Mouse (Mus musculus) liver, postnatal 0 days (tissue): ENCODE measurements around the gene Gpatch8. TPM values are rescaled to one million over a fixed set of nuclear protein-coding genes. Genes with fewer than 3 reads are reported as not detected.
A peak's percentile ranks its signal among the peaks of the same experiment; 100 is the strongest.

ENCODE experiments used
- ATAC-seq: fragments of 200-750 bp; cut with Nextera tagmentation; 2 replicates; pipeline ENCODE4 v1.8.0; 2017; ENCODE audit warnings: mild to moderate bottlenecking, moderate library complexity
- DNase-seq: peaks from one replicate; pipeline ENCODE4 v3.0.0-alpha.2; 2016
- H3K27ac ChIP-seq: fragments of 300-500 bp; sonication (generic); 2 replicates; pipeline ENCODE4 v1.5.1; 2014; ENCODE audit warnings: antibody characterized with exemption, moderate library complexity, mild to moderate bottlenecking, low read depth
- H3K27me3 ChIP-seq: fragments of 300-500 bp; sonication (generic); 2 replicates; pipeline ENCODE4 v1.6.1; 2014; ENCODE audit warnings: low read length, control low read depth, mixed read lengths; ENCODE audit not compliant: insufficient read depth
- H3K36me3 ChIP-seq: fragments of 300-500 bp; sonication (generic); replicated peaks from 2 replicates; pipeline ENCODE4 v1.6.1; 2014; ENCODE audit warnings: mild to moderate bottlenecking, control low read depth, low read length, moderate library complexity, mixed read lengths; ENCODE audit not compliant: insufficient read depth
- H3K4me1 ChIP-seq: fragments of 300-500 bp; sonication (generic); 2 replicates; pipeline ENCODE4 v1.6.1; 2014; ENCODE audit warnings: antibody characterized with exemption, mild to moderate bottlenecking, control low read depth; ENCODE audit not compliant: insufficient read depth
- H3K4me2 ChIP-seq: fragments of 300-500 bp; sonication (generic); 2 replicates; pipeline ENCODE4 v1.6.1; 2014; ENCODE audit warnings: low read depth, mild to moderate bottlenecking, low read length, moderate library complexity, mixed read lengths
- H3K4me3 ChIP-seq: fragments of 300-500 bp; sonication (generic); 2 replicates; pipeline ENCODE4 v1.5.1; 2014; ENCODE audit warnings: low read depth, low read length
- H3K9ac ChIP-seq: fragments of 300-500 bp; sonication (generic); replicated peaks from 2 replicates; pipeline ENCODE4 v1.6.1; 2014; ENCODE audit warnings: mild to moderate bottlenecking, moderate library complexity
- H3K9me3 ChIP-seq: fragments of 300-500 bp; sonication (generic); 2 replicates; pipeline ENCODE4 v1.6.1; 2016; ENCODE audit warnings: mild to moderate bottlenecking, control low read depth, low read length, mixed read lengths
- CTCF ChIP-seq: sonication (generic); IDR thresholded peaks from 2 replicates; pipeline ENCODE4 v1.5.1; 2016; ENCODE audit warnings: antibody characterized with exemption, low read depth
- EP300 ChIP-seq: IDR thresholded peaks from 2 replicates; pipeline ENCODE4 v1.6.1; 2016; ENCODE audit warnings: antibody characterized with exemption, low read depth, mild to moderate bottlenecking
- WGBS: fragments of 180-500 bp; shearing (Covaris S2); extraction: QIAGEN DNeasy Blood & Tissue Kit; methylation state at CpG from one replicate; pipeline ENCODE4 v1.1.7; 2014; ENCODE audit not compliant: insufficient replicate concordance; 5-methylcytosine and 5-hydroxymethylcytosine counted together
- polyA plus RNA-seq: library from polyadenylated mRNA; unstranded; fragments of >200 nt; fragmentation: Nextera tagmentation; extraction: Ambion mirVana; gene quantifications from 2 replicates; pipeline ENCODE4 v1.2.1, GENCODE M21; 2015

The Gpatch8 gene
- polyA plus RNA-seq, 1 experiment from 2014 or later: 12.2 TPM

DNA sequence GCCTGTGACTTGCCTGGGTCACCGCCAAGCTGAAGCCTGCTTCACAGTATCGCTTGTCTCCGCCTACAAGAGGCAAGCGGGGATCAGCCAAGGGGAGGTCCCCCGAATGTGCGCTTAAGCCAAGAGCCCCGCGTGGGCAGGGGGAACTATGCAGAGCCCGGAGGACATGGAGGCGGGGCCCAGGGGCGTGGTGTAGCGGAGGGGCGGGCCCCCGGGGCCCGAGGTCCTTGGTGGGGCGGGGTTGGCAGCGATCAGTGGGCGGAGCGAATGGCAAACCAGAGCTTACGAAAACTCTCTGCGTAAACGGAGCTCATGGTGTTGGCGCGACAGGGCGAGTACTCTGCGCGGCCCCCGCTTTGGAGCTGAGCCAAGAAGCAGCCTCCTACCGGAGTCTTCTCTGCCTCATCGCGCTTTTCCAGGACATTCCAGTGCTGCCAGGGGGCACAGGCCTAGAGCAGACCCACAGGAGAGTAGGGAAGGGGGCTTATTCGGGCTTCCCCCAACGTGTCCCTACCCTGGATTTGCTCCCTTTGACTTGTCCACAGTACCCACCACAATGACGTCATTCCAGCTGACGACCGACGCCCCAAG lies 89.1 kb downstream of the Gpatch8 start:
- Histone ChIP-seq H3K27me3 (no peaks in the 10 kb centered on the region), H3K9me3 (no peaks in the 10 kb centered on the region), H3K4me2 (peak overlapping the region; percentile 97), H3K27ac (peak overlapping the region; percentile 61; the same call in 1 of the 2 replicates), H3K4me1 (peaks cover 24% of the 10 kb centered on the region), H3K36me3 (no peaks in the 10 kb centered on the region), H3K4me3 (peak overlapping the region; percentile 46), H3K9ac (peak overlapping the region; percentile 52)
- TF ChIP-seq CTCF (no peak), EP300 (no peak; the same call in 1 of the 2 replicates)
- DNase-seq (peak; percentile 97), ATAC-seq (peak; percentile 94)
- 0% methylated on average over 30 of the region's 37 CpGs for WGBS

DNA sequence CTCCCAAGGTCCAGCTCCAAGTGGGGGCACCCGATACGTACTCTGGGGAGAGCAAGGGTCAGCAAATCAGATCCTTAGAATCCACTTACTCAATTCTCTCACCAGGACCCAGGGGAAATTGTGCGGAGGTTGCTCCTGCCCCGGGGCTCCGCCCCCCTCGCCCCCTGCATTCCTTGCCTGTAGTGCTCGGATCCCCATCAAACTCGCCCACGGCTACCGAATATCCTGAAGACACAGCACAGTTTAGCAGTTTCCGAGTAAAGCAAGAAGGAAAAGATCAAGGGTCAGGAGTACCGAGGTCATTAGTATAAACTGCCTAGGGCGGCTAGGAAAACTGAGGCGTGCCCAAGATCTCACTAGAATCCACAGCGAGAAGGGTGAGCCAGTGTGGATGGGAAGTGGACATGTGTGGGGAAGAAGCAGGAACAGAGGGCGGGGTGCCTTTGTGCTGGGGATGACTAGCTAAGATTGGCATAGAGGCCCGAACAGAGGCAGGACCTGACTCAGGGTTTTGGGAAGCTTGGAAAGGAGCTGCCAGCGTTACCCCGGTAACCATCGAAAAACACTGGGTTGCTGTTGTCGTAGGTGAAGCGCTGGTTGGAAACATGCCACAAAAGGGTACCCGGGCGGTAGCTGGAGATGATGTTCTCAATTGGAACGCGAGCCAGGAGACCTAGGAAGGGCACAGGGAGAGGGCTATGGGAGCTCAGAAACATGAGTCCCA lies 90.3 kb downstream of the Gpatch8 start:
- H3K4me2 ChIP-seq: peak overlapping the region; percentile 22; the same call in 1 of the 2 replicates
- no peaks in the 10 kb centered on the region for H3K9me3 ChIP-seq
- H3K36me3 ChIP-seq: no peaks in the 10 kb centered on the region
- peaks cover 24% of the 10 kb centered on the region for H3K4me1 ChIP-seq
- H3K27me3 ChIP-seq: no peaks in the 10 kb centered on the region
- 62% methylated on average over 26 of the region's 26 CpGs for WGBS
- ATAC-seq (no peak), DNase-seq (peak; percentile 70)
- no peak overlapping the region for H3K27ac ChIP-seq
- no peak overlapping the region for H3K4me3 ChIP-seq
- no peak for TF ChIP-seq CTCF
- no peak for TF ChIP-seq EP300
- no peak overlapping the region for H3K9ac ChIP-seq

DNA sequence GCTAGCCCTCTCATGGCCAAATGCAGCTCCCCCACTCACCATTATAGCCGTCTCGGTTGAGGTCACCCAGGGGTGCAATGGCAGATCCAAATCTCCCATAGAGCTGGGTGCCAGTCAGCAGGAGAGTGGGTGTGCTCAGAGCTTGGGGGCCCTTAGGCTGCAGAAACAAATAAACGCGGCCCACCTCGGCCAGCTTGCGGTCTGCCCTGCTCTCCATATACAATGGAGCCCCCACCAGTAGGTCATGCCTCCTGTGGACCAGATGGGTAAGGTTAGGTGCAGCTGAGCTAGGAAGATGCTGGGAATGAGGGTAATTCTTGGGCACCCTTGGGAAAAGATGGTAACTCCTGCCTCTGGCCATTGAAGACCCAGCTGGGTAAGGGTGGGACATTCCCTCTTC lies 91.3 kb downstream of the Gpatch8 start:
- WGBS: 89% methylated on average over 6 of the region's 6 CpGs
- Histone ChIP-seq H3K4me3 (no peak overlapping the region), H3K36me3 (no peaks in the 10 kb centered on the region), H3K27me3 (peaks cover 3% of the 10 kb centered on the region; the same call in 1 of the 2 replicates), H3K4me2 (no peak overlapping the region), H3K27ac (no peak overlapping the region), H3K9ac (no peak overlapping the region), H3K9me3 (no peaks in the 10 kb centered on the region), H3K4me1 (peaks cover 17% of the 10 kb centered on the region)
- DNase-seq (no peak), ATAC-seq (no peak)
- no peak for TF ChIP-seq EP300
- no peak for TF ChIP-seq CTCF

DNA sequence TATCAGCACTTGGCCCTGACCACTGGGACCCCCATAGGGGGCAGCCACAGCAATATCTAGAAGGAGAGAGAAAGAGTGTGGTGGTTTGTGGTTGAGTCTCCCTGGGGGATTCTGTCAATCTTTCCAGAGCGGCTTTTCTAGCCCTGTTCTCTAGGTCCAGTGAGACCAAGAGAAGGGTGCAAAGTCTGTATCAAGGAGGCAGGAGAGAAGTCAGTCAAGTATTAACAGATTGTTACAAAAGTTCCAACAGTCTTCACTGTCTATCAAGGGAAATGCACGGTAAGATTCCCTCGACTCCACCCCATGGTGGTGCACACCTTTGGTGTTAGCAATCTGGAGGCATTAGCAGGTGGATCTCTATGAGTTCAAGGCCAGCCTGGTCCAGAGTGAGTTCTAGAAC lies 94.4 kb downstream of the Gpatch8 start:
- DNase-seq: no peak
- Histone ChIP-seq H3K27me3 (peaks cover 12% of the 10 kb centered on the region; the same call in 1 of the 2 replicates), H3K9ac (no peak overlapping the region), H3K36me3 (no peaks in the 10 kb centered on the region), H3K4me2 (no peak overlapping the region), H3K4me3 (no peak overlapping the region), H3K27ac (no peak overlapping the region), H3K4me1 (peaks cover 4% of the 10 kb centered on the region; the same call in 1 of the 2 replicates), H3K9me3 (no peaks in the 10 kb centered on the region)
- ATAC-seq: no peak
- TF ChIP-seq EP300: no peak
- no peak for TF ChIP-seq CTCF
- 53% methylated on average over 3 of the region's 3 CpGs for WGBS

DNA sequence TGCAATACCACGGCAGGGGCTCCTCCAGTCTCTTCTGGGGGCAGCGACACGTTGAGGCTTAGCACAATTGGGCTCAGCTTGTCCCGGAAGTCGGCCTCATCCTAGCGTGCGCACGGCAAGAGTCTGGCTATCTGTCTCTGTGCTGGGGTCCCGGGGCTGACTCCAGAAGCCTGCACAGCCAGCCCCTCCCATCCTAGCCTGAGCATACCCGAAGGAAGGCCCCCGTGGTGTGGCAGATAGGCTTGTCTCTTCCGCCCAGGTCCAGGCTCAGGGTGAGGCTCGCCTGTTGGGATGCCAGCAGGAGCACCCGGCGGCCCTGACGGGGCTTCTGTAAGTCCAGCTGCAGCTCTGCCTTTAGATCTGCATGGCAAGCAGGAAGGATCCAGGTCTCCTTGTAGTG lies 95.7 kb downstream of the Gpatch8 start:
- peaks cover 7% of the 10 kb centered on the region for H3K4me1 ChIP-seq
- 54% methylated on average over 16 of the region's 16 CpGs for WGBS
- no peak overlapping the region for H3K4me3 ChIP-seq
- no peak overlapping the region for H3K4me2 ChIP-seq
- no peak for DNase-seq
- no peak overlapping the region for H3K9ac ChIP-seq
- no peaks in the 10 kb centered on the region for H3K36me3 ChIP-seq
- ATAC-seq: no peak
- no peaks in the 10 kb centered on the region for H3K9me3 ChIP-seq
- H3K27me3 ChIP-seq: peaks cover 15% of the 10 kb centered on the region; the same call in 1 of the 2 replicates
- H3K27ac ChIP-seq: no peak overlapping the region
- TF ChIP-seq CTCF: no peak
- TF ChIP-seq EP300: no peak

DNA sequence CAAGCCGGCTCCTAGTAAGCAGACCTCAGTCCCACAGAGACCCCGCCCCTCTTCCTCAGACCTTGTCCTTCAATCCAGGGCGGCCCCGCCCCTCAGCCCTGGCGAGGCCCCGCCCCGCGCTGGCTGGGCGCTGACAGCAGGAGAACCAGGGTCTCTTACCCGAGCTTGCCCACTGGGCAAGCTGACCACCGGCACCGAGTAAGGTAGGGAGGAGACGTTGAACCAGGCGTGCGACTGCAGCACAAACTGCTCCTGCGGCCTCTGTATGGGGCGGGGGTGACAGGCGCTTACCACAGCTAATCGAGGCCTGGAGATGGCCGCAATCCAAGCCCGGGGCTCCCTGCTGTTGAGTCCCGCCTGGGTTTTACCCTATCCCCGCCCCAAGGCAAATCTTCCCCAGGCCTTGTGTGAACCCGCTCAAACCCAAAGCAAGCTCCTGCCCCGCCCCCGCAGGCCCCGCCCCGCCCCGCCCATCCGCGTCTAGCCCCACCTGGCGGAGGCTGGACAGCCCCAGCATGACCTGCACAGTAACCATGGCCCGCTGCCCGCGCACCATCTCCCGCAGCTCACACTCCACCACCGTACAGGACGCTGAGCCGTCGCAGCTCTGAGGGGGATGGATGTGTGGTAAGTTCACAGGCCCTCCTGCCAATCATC lies 100.3 kb downstream of the Gpatch8 start:
- WGBS: 2% methylated on average over 34 of the region's 40 CpGs
- Histone ChIP-seq H3K4me3 (peak overlapping the region; percentile 46), H3K4me2 (peak overlapping the region; percentile 80), H3K27ac (no peak overlapping the region), H3K9ac (peak overlapping the region; percentile 50; the same call in 1 of the 2 replicates), H3K36me3 (no peaks in the 10 kb centered on the region), H3K9me3 (no peaks in the 10 kb centered on the region), H3K4me1 (peaks cover 14% of the 10 kb centered on the region), H3K27me3 (peaks cover 22% of the 10 kb centered on the region; the same call in 1 of the 2 replicates)
- peak; percentile 90 for ATAC-seq
- DNase-seq: peak; percentile 91
- peak; percentile 67 for TF ChIP-seq CTCF
- no peak for TF ChIP-seq EP300
